Mouse (Mus musculus): ENCODE results near the gene Pnmt. TPM values are rescaled to one million over a fixed set of nuclear protein-coding genes. Genes with fewer than 3 reads are reported as not detected.

Gene Pnmt
- polyA plus RNA-seq, 1 experiment from 2014 or later: not detected

DNA sequence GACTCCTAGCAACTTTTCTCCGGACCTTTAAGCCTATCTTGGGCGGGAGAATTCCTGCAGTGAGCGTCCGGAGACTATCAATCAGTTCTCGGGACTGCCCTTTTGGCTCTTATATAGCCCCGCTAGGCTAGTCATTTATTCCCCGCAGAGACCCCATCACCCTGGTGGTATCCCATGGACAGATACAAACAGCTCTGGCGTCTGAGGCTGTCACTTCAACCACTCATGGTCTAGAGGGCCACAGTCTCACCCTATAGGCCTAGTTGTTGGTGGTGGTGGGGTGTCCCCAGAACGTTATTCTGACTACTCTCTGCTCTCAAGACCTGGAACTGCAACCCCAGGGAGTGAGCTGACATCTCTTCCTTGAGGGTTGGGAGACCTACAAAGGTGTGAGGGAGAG lies 36.9 kb upstream of the Pnmt start:
- H3K4me3 ChIP-seq: peak overlapping the region; percentile 54
- peaks cover 44% of the 10 kb centered on the region for H3K4me1 ChIP-seq
- no peak for DNase-seq (ENCODE audit: extremely low spot score, low spot score)
- peaks cover 100% of the 10 kb centered on the region for H3K27me3 ChIP-seq (ENCODE audit: poor library complexity, severe bottlenecking)
- H3K27ac ChIP-seq: no peak overlapping the region
- 3% methylated on average over 9 of the region's 9 CpGs for WGBS
- no peaks in the 10 kb centered on the region for H3K36me3 ChIP-seq (replicated peaks)
- no peaks in the 10 kb centered on the region for H3K9me3 ChIP-seq

DNA sequence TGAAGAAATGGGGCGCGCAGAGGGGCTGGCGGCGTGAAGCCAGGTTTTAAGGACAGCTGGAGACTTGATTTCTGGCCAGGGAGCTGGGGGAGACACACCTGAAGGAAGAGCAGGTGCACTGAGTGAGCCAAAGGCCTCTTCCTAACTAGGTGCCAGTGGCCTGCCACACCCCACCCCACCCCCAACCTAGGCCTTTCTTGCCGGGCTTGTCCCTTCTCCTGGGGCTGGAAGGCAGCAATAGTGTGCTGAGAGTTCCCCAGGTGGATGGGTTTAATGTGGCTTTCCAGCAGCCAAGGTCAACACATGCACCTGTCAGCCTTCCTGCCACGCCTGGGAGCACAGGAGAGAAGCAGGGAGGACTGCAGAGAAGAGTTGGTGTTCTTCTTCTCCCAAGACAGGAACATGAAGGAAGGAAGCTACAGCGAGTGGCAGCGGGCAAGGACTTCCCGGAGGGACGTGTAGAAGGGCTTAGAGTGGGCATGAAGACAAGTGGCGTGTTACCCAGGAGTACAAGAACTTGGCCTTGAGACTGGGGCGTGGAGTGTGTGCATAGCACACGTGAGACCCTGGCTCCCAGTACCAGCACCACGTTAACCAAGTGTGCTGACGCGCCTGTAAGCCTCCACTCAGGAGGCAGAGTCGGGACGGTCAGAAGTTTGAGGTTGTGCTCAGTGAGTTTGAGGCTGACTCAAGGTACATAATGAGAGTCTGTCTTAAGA lies 33.8 kb upstream of the Pnmt start:
- no peak overlapping the region for H3K4me3 ChIP-seq
- peaks cover 98% of the 10 kb centered on the region for H3K27me3 ChIP-seq (ENCODE audit: poor library complexity, severe bottlenecking)
- DNase-seq (ENCODE audit: extremely low spot score, low spot score): no peak
- no peaks in the 10 kb centered on the region for H3K36me3 ChIP-seq (replicated peaks)
- no peaks in the 10 kb centered on the region for H3K9me3 ChIP-seq
- no peak overlapping the region for H3K27ac ChIP-seq
- WGBS: 82% methylated on average over 18 of the region's 18 CpGs
- H3K4me1 ChIP-seq: peaks cover 44% of the 10 kb centered on the region

DNA sequence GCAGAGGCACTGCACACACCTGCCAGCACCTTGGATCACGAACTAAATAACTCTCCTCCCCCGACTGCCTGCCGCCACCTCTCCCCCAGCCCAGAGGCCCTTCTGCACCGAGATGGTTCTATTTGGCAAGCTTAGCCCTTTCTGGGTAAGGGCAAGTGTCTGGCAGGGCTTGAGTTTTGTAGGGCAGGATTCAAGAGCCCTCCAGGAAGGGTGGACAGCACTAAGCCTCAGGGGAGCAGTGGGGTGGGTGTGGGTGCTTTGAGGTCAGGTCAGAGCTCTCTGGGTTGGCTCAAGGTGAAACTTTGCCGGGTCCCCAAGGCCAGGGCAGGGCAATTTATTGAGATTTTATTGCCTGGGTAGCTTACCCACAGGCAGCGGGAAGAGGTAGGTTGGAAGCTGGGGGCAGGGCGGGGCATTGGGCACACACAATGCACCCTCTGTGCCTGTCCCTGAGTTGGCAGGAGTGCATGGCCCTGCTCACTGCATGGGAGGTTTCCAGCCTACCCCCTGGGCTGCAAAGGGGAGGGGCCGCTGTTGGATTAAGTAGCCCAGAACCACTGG lies 32.5 kb upstream of the Pnmt start:
- no peak for DNase-seq (ENCODE audit: extremely low spot score, low spot score)
- no peak overlapping the region for H3K27ac ChIP-seq
- 31% methylated on average over 8 of the region's 8 CpGs for WGBS
- no peak overlapping the region for H3K4me3 ChIP-seq
- peaks cover 85% of the 10 kb centered on the region for H3K27me3 ChIP-seq (ENCODE audit: poor library complexity, severe bottlenecking)
- H3K4me1 ChIP-seq: peaks cover 42% of the 10 kb centered on the region
- H3K36me3 ChIP-seq (replicated peaks): no peaks in the 10 kb centered on the region
- H3K9me3 ChIP-seq: no peaks in the 10 kb centered on the region

DNA sequence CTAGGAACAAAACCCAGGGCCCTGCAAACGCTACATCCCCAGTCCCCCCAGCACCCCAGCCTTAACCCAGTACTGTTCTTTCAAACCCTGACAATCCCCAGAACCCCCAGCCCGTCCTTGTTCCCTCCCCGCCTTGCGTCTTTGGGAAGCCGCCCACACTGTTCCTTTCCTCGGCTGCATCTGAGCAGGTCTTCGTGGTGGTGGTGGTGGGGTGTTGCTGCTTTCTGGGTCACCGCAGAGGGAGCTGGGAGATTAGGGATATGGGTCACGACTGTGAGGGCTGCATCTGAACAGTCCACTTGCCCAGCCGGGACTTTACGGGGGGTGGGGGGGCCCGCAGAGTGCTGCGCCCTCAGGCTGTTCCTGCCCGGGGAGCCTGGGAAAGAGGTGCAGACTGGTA lies 31.8 kb upstream of the Pnmt start:
- no peak overlapping the region for H3K4me3 ChIP-seq
- peaks cover 78% of the 10 kb centered on the region for H3K27me3 ChIP-seq (ENCODE audit: poor library complexity, severe bottlenecking)
- H3K4me1 ChIP-seq: peaks cover 44% of the 10 kb centered on the region
- H3K9me3 ChIP-seq: no peaks in the 10 kb centered on the region
- WGBS: 61% methylated on average over 14 of the region's 14 CpGs
- no peak overlapping the region for H3K27ac ChIP-seq
- no peaks in the 10 kb centered on the region for H3K36me3 ChIP-seq (replicated peaks)
- DNase-seq (ENCODE audit: extremely low spot score, low spot score): no peak

DNA sequence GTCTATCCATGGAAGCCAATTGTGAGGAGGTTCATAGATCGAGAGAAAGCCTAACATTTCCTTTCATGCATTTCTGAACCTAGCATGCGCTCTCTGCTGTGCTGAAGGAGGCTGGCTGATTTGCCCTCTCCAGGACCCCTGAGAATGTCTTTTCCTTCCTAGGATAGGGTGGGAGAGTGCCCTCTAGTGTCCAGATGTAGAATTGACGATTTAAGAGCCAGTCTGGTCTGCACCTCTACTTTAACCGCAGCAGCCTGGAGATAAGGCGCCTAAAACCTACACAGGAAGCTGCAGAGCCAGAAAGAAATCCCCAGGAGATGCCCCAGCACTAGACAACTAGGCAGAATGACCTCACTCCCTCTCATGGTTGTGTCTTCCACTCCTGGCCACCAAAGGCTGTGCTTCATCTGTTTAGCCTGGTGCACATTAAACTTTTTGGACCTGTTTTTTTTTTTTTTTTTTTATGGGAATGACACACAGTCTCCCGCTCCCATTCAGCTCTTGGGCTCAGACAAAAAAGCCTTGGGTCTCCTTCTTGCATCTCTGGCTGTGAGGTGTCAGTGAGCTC lies 30.4 kb upstream of the Pnmt start:
- peaks cover 58% of the 10 kb centered on the region for H3K4me1 ChIP-seq
- DNase-seq (ENCODE audit: extremely low spot score, low spot score): peak; percentile 61
- WGBS: 9% methylated on average over 6 of the region's 6 CpGs
- H3K36me3 ChIP-seq (replicated peaks): no peaks in the 10 kb centered on the region
- H3K27me3 ChIP-seq (ENCODE audit: poor library complexity, severe bottlenecking): peaks cover 64% of the 10 kb centered on the region
- no peaks in the 10 kb centered on the region for H3K9me3 ChIP-seq
- no peak overlapping the region for H3K27ac ChIP-seq
- H3K4me3 ChIP-seq: no peak overlapping the region

DNA sequence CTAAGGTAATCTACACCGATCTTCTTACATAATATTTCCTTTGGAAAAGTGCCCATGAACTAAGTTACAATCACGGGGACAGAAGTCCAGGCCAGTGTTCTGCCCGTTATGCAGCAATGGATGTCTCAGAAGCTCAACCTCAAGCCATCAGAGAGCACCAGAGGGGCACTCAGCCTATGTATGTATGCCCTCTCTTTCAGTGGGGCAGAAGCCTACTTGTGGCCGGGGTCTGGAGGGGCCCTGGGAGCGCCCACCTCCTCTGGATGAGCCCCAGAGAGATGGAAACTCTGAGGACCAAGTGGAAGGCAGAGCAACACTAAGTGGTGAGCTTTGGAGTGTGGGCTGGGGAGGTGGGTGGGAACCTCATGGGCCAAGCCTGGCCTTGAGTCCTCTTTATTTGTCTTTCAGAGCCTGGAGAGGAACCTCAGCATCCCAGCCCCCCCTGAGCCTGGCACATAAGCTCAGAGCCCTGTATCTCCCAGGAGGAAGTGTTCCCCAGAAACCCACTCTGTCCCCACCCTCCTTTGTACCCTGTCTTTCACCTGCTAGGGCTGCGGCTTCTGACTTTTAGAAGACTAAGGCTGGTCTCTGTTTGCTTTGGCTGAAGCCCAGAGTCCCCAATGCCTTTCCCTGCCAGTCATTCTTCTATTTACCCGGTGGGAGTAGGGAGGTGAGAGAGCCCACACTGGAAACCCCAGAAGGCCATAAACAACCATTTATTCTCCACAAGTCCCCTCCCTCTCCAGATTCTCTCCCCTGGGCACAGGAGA lies 29.4 kb upstream of the Pnmt start:
- Histone ChIP-seq H3K4me3 (peak overlapping the region; percentile 81; the same call in 1 of the 2 replicates), H3K36me3 (replicated peaks) (no peaks in the 10 kb centered on the region), H3K27ac (peak overlapping the region; percentile 93; the same call in 1 of the 2 replicates), H3K9me3 (no peaks in the 10 kb centered on the region), H3K27me3 (ENCODE audit: poor library complexity, severe bottlenecking) (peaks cover 54% of the 10 kb centered on the region), H3K4me1 (peaks cover 67% of the 10 kb centered on the region)
- DNase-seq (ENCODE audit: extremely low spot score, low spot score): no peak
- WGBS: 80% methylated on average over 7 of the region's 7 CpGs

DNA sequence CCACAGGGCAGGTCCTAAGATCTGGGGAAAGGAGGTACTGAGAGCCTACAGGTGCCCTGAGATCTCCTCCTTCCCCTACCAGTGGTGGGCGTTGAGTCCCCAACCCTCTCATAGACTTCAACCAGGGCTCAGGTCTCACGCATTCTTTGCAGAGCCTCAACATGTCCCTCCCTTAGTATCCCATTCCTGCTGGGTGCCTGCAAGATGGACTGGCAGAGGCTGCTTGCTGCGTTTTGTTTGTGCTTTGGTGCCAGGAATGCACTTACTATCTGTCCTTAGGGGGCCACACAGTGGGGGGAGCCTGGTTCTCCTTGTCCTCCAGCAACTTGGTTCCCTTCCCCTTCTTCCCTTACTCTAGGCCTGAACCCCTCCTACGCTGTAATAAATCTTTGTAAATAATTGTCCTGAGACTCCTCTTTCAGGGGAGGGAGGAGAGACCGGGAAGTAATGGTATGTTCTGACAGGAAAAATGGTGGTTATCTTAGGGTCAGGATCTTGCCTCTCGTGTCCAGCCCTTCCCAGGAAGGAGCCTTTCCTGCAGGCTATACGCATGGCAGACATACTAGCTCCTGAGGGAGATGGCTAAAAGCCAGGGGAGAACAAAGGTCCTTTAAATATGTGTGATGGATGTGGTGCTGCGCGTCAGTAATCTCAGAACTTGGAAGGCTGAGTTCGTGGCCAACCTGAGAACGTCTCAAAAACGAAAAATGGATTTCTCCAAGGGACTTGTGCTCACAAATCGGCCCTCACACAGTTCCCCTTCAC lies 28.7 kb upstream of the Pnmt start:
- no peaks in the 10 kb centered on the region for H3K36me3 ChIP-seq (replicated peaks)
- H3K27me3 ChIP-seq (ENCODE audit: poor library complexity, severe bottlenecking): peaks cover 47% of the 10 kb centered on the region
- peak overlapping the region; percentile 81 for H3K4me3 ChIP-seq
- peaks cover 73% of the 10 kb centered on the region for H3K4me1 ChIP-seq
- DNase-seq (ENCODE audit: extremely low spot score, low spot score): no peak
- WGBS: 10% methylated on average over 13 of the region's 13 CpGs
- peak overlapping the region; percentile 93 for H3K27ac ChIP-seq
- H3K9me3 ChIP-seq: no peaks in the 10 kb centered on the region

DNA sequence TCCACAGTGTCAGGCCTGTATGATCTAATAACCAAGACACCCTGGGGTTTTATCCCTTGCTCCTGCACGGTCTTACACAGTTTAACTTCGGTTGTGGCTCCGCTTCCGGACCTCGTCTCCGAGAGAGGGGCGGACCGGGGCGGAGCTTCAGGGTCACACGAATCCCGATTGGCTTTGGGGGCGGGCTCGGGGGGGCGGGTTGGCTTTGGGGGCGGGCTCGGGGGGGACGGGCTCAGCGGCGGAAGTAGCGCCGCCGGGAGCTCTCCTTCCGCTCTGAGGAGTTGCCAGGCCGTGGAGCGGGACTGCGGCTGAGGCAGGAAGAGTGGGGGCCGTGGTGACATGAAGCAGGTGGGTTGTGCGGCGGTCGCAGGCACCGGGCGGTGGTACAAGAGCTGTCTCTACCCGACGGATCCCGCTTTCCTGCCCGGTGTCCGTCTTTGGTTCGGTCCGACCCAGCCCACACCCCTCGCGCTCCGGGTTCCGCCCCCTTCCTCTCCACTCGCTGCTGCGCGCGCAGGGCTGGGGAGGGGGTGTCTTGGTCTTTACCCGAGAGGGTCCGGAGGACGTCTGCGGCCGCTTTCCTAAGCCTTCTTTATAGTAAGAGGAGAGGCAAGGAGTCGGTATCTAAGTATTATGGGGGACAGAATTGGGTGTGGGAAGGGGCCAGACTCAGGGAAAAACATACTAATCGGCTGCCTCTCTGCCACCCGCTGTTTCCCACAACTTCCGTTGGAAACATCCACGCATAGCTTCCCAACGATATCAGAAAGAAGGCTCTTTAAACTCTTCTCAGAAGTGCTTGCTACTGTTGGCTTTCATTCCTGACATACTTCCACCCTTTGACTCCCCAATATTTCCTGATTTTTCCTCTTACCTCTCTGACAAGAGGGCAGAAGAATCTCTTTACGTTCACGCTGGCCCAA lies 27.8 kb upstream of the Pnmt start, which contains the start of gene Stard3:
Gene Stard3, plus strand, starts transcription at position 208 of the 923 bp plus-strand sequence.
- DNase-seq (ENCODE audit: extremely low spot score, low spot score): peak; percentile 90
- H3K9me3 ChIP-seq: no peaks in the 10 kb centered on the region
- H3K27me3 ChIP-seq (ENCODE audit: poor library complexity, severe bottlenecking): peaks cover 38% of the 10 kb centered on the region
- H3K36me3 ChIP-seq (replicated peaks): no peaks in the 10 kb centered on the region
- H3K4me1 ChIP-seq: peaks cover 78% of the 10 kb centered on the region
- peak within 1 kb of the TSS; percentile 81 for H3K4me3 ChIP-seq
- WGBS: under 1% methylated on average over 60 of the region's 60 CpGs
- peak within 1 kb of the TSS; percentile 93 for H3K27ac ChIP-seq

DNA sequence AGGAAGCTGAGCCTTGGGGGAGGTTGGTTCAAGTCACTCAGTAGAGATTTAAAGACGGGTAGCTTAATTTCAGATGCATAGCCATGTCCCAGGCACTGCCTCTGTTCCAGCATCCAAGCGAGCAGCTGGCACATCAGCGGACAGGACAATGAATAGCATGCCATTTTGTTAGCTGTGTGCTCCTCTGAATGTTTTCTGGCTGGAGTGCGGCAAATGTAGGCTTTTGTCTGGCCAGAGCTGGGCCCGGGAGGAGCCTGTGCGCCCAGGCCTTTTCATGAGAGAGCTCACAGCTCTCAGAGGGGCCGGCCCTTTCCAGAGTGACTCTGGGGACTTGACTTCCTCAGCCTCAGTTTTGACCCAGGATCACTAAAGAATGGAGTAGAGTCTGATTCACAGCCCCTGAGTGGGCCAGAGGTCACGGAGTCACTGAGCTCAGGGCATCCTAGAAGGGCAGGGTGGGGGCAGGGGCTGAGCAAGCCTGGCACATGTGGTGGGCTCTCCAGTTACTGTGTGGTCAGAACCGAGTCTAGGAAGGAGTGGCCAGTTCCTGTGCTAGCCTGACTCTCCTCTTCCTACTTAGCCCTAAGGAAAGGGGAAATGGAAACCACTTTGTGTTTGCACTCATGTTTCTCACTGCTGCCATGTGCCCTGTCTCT lies 25.3 kb upstream of the Pnmt start:
- 59% methylated on average over 9 of the region's 9 CpGs for WGBS
- Histone ChIP-seq H3K27me3 (ENCODE audit: poor library complexity, severe bottlenecking) (peaks cover 13% of the 10 kb centered on the region), H3K9me3 (no peaks in the 10 kb centered on the region), H3K4me3 (no peak overlapping the region), H3K36me3 (replicated peaks) (no peaks in the 10 kb centered on the region), H3K27ac (peak overlapping the region; percentile 27), H3K4me1 (peaks cover 59% of the 10 kb centered on the region)
- DNase-seq (ENCODE audit: extremely low spot score, low spot score): no peak

DNA sequence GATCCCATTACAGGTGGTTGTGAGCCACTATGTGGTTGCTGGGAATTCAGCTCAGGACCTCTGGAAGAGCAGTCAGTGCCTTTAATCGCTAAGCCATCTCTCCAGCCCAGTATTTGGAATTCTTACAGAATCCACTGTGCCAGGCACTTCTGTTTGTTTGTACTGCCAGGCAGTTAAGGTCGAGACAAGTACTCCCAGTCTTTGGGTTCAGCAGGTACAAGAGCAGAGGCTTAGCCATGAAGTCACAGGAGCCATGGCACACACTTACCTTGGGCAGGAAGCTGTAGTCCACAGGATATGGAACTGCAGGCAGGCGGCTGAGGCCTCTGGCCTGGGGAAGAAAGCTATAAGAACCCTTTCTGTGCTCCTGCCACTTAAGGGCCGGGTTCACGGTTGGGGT lies 22.4 kb upstream of the Pnmt start:
- H3K27me3 ChIP-seq (ENCODE audit: poor library complexity, severe bottlenecking): no peaks in the 10 kb centered on the region
- no peak for DNase-seq (ENCODE audit: extremely low spot score, low spot score)
- 90% methylated on average over 5 of the region's 5 CpGs for WGBS
- H3K4me1 ChIP-seq: peaks cover 40% of the 10 kb centered on the region
- H3K9me3 ChIP-seq: no peaks in the 10 kb centered on the region
- no peaks in the 10 kb centered on the region; the same call in 1 of the 2 replicates for H3K36me3 ChIP-seq (replicated peaks)
- H3K4me3 ChIP-seq: no peak overlapping the region
- no peak overlapping the region for H3K27ac ChIP-seq

DNA sequence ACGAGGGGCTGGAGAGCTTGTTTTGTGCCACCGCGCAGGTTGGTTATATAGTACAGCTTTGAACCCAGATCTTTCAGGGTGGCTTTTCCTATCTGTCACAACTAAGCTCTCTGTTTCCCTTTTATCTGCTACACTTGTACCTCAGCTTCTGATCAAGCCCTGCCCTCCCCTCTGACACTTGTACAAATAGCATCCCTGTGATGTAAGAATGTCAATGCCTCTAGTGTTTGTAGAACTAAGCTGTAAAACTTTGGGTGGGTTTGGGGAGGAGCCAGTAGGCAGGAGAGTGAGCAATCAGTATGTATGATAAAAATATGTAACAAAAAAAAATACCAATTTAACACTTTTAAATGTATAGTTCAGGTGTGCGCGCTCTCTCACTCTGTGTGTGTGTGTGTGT lies 21.8 kb upstream of the Pnmt start:
- Histone ChIP-seq H3K36me3 (replicated peaks) (no peaks in the 10 kb centered on the region; the same call in 1 of the 2 replicates), H3K9me3 (no peaks in the 10 kb centered on the region), H3K4me3 (no peak overlapping the region), H3K27ac (no peak overlapping the region), H3K4me1 (peaks cover 34% of the 10 kb centered on the region), H3K27me3 (ENCODE audit: poor library complexity, severe bottlenecking) (no peaks in the 10 kb centered on the region)
- WGBS: 94% methylated on average over 5 of the region's 5 CpGs
- no peak for DNase-seq (ENCODE audit: extremely low spot score, low spot score)

Data from forebrain, embryonic 10.5 days (tissue).